Mouse (Mus musculus) thymus, adult 2 months (tissue): ENCODE measurements at regions not wholly inside any gene's neighbourhood (a gene's known extent, or its start where the extent isn't known, plus 50 kb on each side); places are given as distances from the start of the nearest gene placed in this dataset.
A peak's percentile ranks its signal among the peaks of the same experiment; 100 is the strongest.

Experiments
- DNase-seq: peaks from one replicate; pipeline ENCODE4 v3.0.0; 2021
- H3K27ac ChIP-seq: fragments of 200-500 bp; 2 replicates; pipeline ENCODE4 v1.5.1; 2012; ENCODE audit warnings: low read length, control low read depth; ENCODE audit not compliant: control insufficient read depth, insufficient read depth
- H3K27me3 ChIP-seq: fragments of 200-500 bp; 2 replicates; pipeline ENCODE4 v1.6.1; 2012; ENCODE audit warnings: mild to moderate bottlenecking, low read length, moderate library complexity, mixed read lengths; ENCODE audit not compliant: control insufficient read depth, insufficient read depth
- H3K36me3 ChIP-seq: fragments of 200-500 bp; 2 replicates; pipeline ENCODE4 v1.6.1; 2012; ENCODE audit warnings: mild to moderate bottlenecking, low read length, moderate library complexity; ENCODE audit not compliant: control insufficient read depth, insufficient read depth
- H3K4me1 ChIP-seq: fragments of 200-500 bp; replicated peaks from 2 replicates; pipeline ENCODE4 v1.6.1; 2012; ENCODE audit warnings: low read length; ENCODE audit not compliant: control insufficient read depth, insufficient read depth
- H3K4me3 ChIP-seq: fragments of 200-500 bp; 2 replicates; pipeline ENCODE4 v1.5.1; 2012; ENCODE audit warnings: mild to moderate bottlenecking, low read length, control low read depth, moderate library complexity; ENCODE audit not compliant: control insufficient read depth, insufficient read depth
- CTCF ChIP-seq: fragments of 200-500 bp; IDR thresholded peaks from 2 replicates; pipeline ENCODE4 v1.5.1; 2012; ENCODE audit warnings: mild to moderate bottlenecking, control low read depth, low read length, moderate library complexity, borderline replicate concordance; ENCODE audit not compliant: control insufficient read depth, poor library complexity, insufficient read depth; ENCODE audit errors: extremely low read depth
- POLR2A ChIP-seq: fragments of 200-500 bp; IDR thresholded peaks from 2 replicates; pipeline ENCODE4 v1.6.1; 2012; ENCODE audit warnings: mild to moderate bottlenecking, low read length, control low read depth, moderate library complexity; ENCODE audit not compliant: control insufficient read depth, poor library complexity, insufficient read depth; ENCODE audit errors: extremely low read depth
- WGBS: fragments of 180-500 bp; shearing (Covaris S2); methylation state at CpG from one replicate; pipeline ENCODE4 v1.1.7; 2018; 5-methylcytosine and 5-hydroxymethylcytosine counted together

GRCm38 (mm10) chr7:75360874-75361273 lies 51.8 kb upstream of the Sv2b start:
- WGBS: 43% methylated on average over 6 of the region's 6 CpGs
- no peak for TF ChIP-seq POLR2A
- TF ChIP-seq CTCF: no peak
- Histone ChIP-seq H3K27me3 (no peaks in the 10 kb centered on the region), H3K36me3 (no peaks in the 10 kb centered on the region), H3K4me1 (peaks cover 16% of the 10 kb centered on the region), H3K27ac (no peak overlapping the region), H3K4me3 (no peak overlapping the region)
- DNase-seq: no peak

DNA sequence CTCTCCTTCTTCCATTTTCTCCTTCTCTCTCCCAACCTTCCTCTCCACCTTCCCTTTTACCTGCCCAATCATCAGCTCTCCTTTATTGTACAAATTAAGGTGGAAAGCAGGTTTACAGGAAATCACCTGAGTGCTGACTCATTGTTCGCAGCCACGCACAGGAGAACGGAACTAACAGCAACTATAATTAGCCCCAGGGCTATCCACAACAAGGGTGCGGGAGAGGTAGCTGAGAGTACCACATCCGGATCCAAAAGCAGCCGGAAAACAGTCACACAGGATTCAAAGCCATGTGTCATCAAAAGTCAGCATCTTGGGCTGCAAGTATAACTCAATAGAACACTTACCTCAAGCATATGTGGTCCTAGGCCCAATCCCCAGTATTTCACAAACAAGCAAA lies 53.5 kb upstream of the Sv2b start:
- TF ChIP-seq CTCF: no peak
- no peak for TF ChIP-seq POLR2A
- Histone ChIP-seq H3K27me3 (no peaks in the 10 kb centered on the region), H3K36me3 (no peaks in the 10 kb centered on the region), H3K4me3 (no peak overlapping the region), H3K27ac (no peak overlapping the region), H3K4me1 (peaks cover 16% of the 10 kb centered on the region)
- DNase-seq: peak; percentile 63
- WGBS: 4% methylated on average over 6 of the region's 6 CpGs

DNA sequence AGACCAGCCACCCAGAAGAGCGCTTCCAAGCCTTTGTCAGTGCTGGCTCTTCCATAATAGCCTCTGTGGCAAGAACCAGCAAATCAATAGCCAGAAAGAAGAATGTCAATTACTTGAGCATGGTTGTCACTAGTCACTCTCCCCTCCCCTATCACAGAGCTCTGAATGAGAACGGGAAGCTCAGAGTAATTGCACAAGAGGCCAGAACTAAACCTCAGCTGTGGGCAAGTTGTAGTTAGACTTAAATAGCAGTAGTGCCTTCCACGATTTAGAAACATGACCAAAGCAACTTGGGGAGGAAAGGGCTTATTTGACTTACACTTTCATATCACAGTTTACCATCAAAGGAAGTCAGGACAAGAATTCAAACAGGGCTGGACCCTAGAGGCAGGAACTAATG lies 56.4 kb upstream of the Sv2b start:
- Histone ChIP-seq H3K36me3 (no peaks in the 10 kb centered on the region), H3K27ac (no peak overlapping the region), H3K4me3 (no peak overlapping the region), H3K27me3 (no peaks in the 10 kb centered on the region), H3K4me1 (peaks cover 20% of the 10 kb centered on the region)
- TF ChIP-seq POLR2A (no peak), CTCF (no peak)
- WGBS: 44% methylated on average over 3 of the region's 3 CpGs
- DNase-seq: no peak

- H3K4me3 ChIP-seq: no peak overlapping the region
- TF ChIP-seq CTCF (peak; percentile 46; the same call in 1 of the 2 replicates), POLR2A (no peak)
- peaks cover 21% of the 10 kb centered on the region for H3K4me1 ChIP-seq
- no peak overlapping the region for H3K27ac ChIP-seq
- whole genome bisulfite sequencing: 13% methylated on average over 8 of the region's 8 CpGs
- peak; percentile 79 for DNase-seq
- H3K27me3 ChIP-seq: no peaks in the 10 kb centered on the region
- no peaks in the 10 kb centered on the region for H3K36me3 ChIP-seq
Observed at GRCm38 (mm10) chr7:75366285-75366882, 57.3 kb upstream of the Sv2b start.

GRCm38 (mm10) chr7:75368315-75368714 lies 59.3 kb upstream of the Sv2b start:
- Histone ChIP-seq H3K4me1 (peaks cover 22% of the 10 kb centered on the region), H3K36me3 (no peaks in the 10 kb centered on the region)
- WGBS: 88% methylated on average over 9 of the region's 9 CpGs

DNA sequence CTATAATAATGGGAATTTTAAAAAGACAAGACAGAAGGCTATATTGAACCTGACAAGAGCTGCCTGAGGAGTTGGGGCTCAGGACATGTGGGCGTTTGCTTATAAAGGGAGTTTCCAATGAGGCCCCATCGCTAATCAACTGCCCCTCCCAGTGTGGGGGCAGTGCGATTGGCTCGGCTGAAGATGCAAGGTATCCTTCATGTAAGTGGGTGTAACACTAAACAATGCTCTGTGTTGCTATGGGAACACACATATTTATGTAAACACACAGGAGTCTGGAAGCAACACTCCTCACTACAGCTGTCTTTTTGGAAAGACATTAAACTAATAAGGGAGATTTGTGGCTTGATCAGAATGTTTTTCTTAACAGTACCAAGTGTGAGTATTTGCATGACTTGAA lies 60.3 kb upstream of the Sv2b start:
- WGBS: 85% methylated on average over 4 of the region's 4 CpGs

More at GRCm38 (mm10) chr7:75368315-75368714, 59.3 kb upstream of the Sv2b start:
- no peaks in the 10 kb centered on the region for H3K27me3 ChIP-seq
- H3K27ac ChIP-seq: no peak overlapping the region
- DNase-seq: no peak
- TF ChIP-seq CTCF: no peak
- TF ChIP-seq POLR2A: no peak
- H3K4me3 ChIP-seq: no peak overlapping the region

More for the DNA sequence above, 60.3 kb upstream of the Sv2b start:
- Histone ChIP-seq H3K27ac (no peak overlapping the region), H3K36me3 (no peaks in the 10 kb centered on the region), H3K27me3 (no peaks in the 10 kb centered on the region), H3K4me1 (peaks cover 23% of the 10 kb centered on the region), H3K4me3 (no peak overlapping the region)
- DNase-seq: no peak
- no peak for TF ChIP-seq POLR2A
- no peak for TF ChIP-seq CTCF
